Mouse (Mus musculus): ENCODE data around the gene 1700129C05Rik.

DNA sequence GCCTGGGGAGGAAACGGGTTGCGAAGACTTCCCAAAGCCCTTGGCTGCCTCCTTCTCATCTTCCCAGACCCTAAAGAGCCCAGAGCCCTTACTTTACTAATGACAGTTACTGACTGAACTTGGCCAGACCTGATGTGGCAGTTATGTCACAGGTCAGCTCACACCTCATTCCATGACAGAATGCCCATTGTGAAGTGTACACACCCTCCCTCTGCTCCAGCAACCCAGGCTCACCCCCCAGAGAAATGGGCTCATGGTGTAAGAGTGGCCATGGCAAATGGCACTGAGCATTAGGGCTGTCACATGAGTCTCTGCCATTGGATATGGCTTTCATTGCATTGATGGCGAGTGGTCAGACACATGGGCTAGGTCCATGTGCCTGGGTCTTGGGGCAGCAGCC is 36.0 kb upstream of the 1700129C05Rik start, which contains the start of gene Gm5142:
- TF ChIP-seq CTCF (IDR thresholded peaks at IDR 0.05; ENCODE audit: low read depth, low read length): no peak
- no peak for TF ChIP-seq GATA1 (IDR thresholded peaks at IDR 0.05; ENCODE audit: borderline replicate concordance, low read length)
- TF ChIP-seq POLR2AphosphoS5 (IDR thresholded peaks at IDR 0.05; ENCODE audit: insufficient replicate concordance, low read depth, low read length): no peak
